Mouse (Mus musculus): ENCODE results near the gene Gpc1.

Gpc1 gene

GRCm38 (mm10) chr1:92849938-92850574 is 18.6 kb downstream of the Gpc1 start:
- TF ChIP-seq GATA4 (IDR thresholded peaks at IDR 0.05; ENCODE audit: insufficient replicate concordance, low read length): no peak

GRCm38 (mm10) chr1:92852450-92852849 is 21.0 kb downstream of the Gpc1 start:
- TF ChIP-seq GATA4 (IDR thresholded peaks at IDR 0.05; ENCODE audit: insufficient replicate concordance, low read length): no peak

GRCm38 (mm10) chr1:92861503-92861902 is 30.1 kb downstream of the Gpc1 start:
- no peak for TF ChIP-seq GATA4 (IDR thresholded peaks at IDR 0.05; ENCODE audit: insufficient replicate concordance, low read length)

- no peak for TF ChIP-seq GATA4 (IDR thresholded peaks at IDR 0.05; ENCODE audit: insufficient replicate concordance, low read length)
These were observed 31.8 kb downstream of the Gpc1 start for GRCm38 (mm10) chr1:92863268-92863667.

- no peak for TF ChIP-seq GATA4 (IDR thresholded peaks at IDR 0.05; ENCODE audit: insufficient replicate concordance, low read length)
These were observed 34.7 kb downstream of the Gpc1 start for GRCm38 (mm10) chr1:92866170-92866569.

- TF ChIP-seq GATA4 (IDR thresholded peaks at IDR 0.05; ENCODE audit: insufficient replicate concordance, low read length): no peak
These were observed 38.5 kb downstream of the Gpc1 start for GRCm38 (mm10) chr1:92869985-92870384.

- TF ChIP-seq GATA4 (IDR thresholded peaks at IDR 0.05; ENCODE audit: insufficient replicate concordance, low read length): no peak
These were observed 41.2 kb downstream of the Gpc1 start for GRCm38 (mm10) chr1:92872666-92873065.

- TF ChIP-seq GATA4 (IDR thresholded peaks at IDR 0.05; ENCODE audit: insufficient replicate concordance, low read length): no peak
These were observed 42.6 kb downstream of the Gpc1 start for GRCm38 (mm10) chr1:92874011-92874410.

- no peak for TF ChIP-seq GATA4 (IDR thresholded peaks at IDR 0.05; ENCODE audit: insufficient replicate concordance, low read length)
These were observed 44.1 kb downstream of the Gpc1 start for GRCm38 (mm10) chr1:92875360-92876111.

- no peak for TF ChIP-seq GATA4 (IDR thresholded peaks at IDR 0.05; ENCODE audit: insufficient replicate concordance, low read length)
These were observed 46.1 kb downstream of the Gpc1 start for GRCm38 (mm10) chr1:92877431-92877978.

- TF ChIP-seq GATA4 (IDR thresholded peaks at IDR 0.05; ENCODE audit: insufficient replicate concordance, low read length): no peak
These were observed 46.8 kb downstream of the Gpc1 start for GRCm38 (mm10) chr1:92878066-92878741.

GRCm38 (mm10) chr1:92879266-92879665 is 47.8 kb downstream of the Gpc1 start:
- no peak for TF ChIP-seq GATA4 (IDR thresholded peaks at IDR 0.05; ENCODE audit: insufficient replicate concordance, low read length)

GRCm38 (mm10) chr1:92880101-92880500 is 48.7 kb downstream of the Gpc1 start:
- no peak for TF ChIP-seq GATA4 (IDR thresholded peaks at IDR 0.05; ENCODE audit: insufficient replicate concordance, low read length)

- TF ChIP-seq GATA4 (IDR thresholded peaks at IDR 0.05; ENCODE audit: insufficient replicate concordance, low read length): no peak
These were observed 50.5 kb downstream of the Gpc1 start for GRCm38 (mm10) chr1:92881982-92882381.

GRCm38 (mm10) chr1:92888901-92889655 is 57.6 kb downstream of the Gpc1 start:
- no peak for TF ChIP-seq GATA4 (IDR thresholded peaks at IDR 0.05; ENCODE audit: insufficient replicate concordance, low read length)
